Mouse (Mus musculus) olfactory bulb, adult 2 months (tissue): ENCODE results near the gene Ccdc88c.

ENCODE experiments used
- CTCF ChIP-seq: fragments of 200-500 bp; IDR thresholded peaks from 2 replicates; pipeline ENCODE4 v1.5.1; 2012; ENCODE audit warnings: low read depth, mild to moderate bottlenecking, low read length, moderate library complexity; ENCODE audit not compliant: insufficient read depth
- POLR2A ChIP-seq: fragments of 200-500 bp; IDR thresholded peaks from 2 replicates; pipeline ENCODE4 v1.6.1; 2012; ENCODE audit warnings: mild to moderate bottlenecking, low read depth, low read length, moderate library complexity; ENCODE audit not compliant: insufficient read depth

- no peak for TF ChIP-seq POLR2A
- no peak for TF ChIP-seq CTCF
These were observed 32.4 kb downstream of the Ccdc88c start for GRCm38 (mm10) chr12:100996378-100996898.
